Mouse (Mus musculus): ENCODE data around the gene Cmtm7. TPM values are rescaled to one million over a fixed set of nuclear protein-coding genes. Genes with fewer than 3 reads are reported as not detected.

Cmtm7 gene
- total and polyA plus RNA-seq, 2 experiments from 2014 or later = 89.6 to 145 TPM

- WGBS = 71% methylated on average over 2 of the region's 2 CpGs
- Histone ChIP-seq H3K9ac (replicated peaks; ENCODE audit: low read depth, low read length) (no peak overlapping the region), H3K27me3 (ENCODE audit: control insufficient read depth, insufficient read depth, low read length) (no peaks in the 10 kb centered on the region), H3K4me3 (ENCODE audit: low read depth, low read length) (no peak overlapping the region), H3K27ac (ENCODE audit: low read depth) (peak overlapping the region; percentile 69; the same call in 1 of the 2 replicates), H3K36me3 (replicated peaks; ENCODE audit: control insufficient read depth, insufficient read depth, low read length) (peaks cover 38% of the 10 kb centered on the region), H3K4me1 (ENCODE audit: control insufficient read depth, insufficient read depth) (peaks cover 8% of the 10 kb centered on the region), H3K4me2 (ENCODE audit: low read depth, low read length) (no peak overlapping the region), H3K9me3 (replicated peaks; ENCODE audit: control insufficient read depth, low read length) (no peaks in the 10 kb centered on the region)
- DNase-seq (ENCODE audit: low spot score) = no peak
- no peak for ATAC-seq (ENCODE audit: insufficient read depth, low read depth)
- no peak for TF ChIP-seq EP300 (IDR thresholded peaks at IDR 0.05; ENCODE audit: low read depth)
- TF ChIP-seq CTCF (IDR thresholded peaks at IDR 0.05; ENCODE audit: low read depth) = no peak
Observed at GRCm38 (mm10) chr9:114742731-114743130, 38.9 kb downstream of the Cmtm7 start.

GRCm38 (mm10) chr9:114740336-114740735 lies 41.3 kb downstream of the Cmtm7 start:
- WGBS = 81% methylated on average over 9 of the region's 9 CpGs
- Histone ChIP-seq H3K4me1 (ENCODE audit: control insufficient read depth, insufficient read depth) (peaks cover 22% of the 10 kb centered on the region), H3K36me3 (replicated peaks; ENCODE audit: control insufficient read depth, insufficient read depth, low read length) (peaks cover 20% of the 10 kb centered on the region), H3K9me3 (replicated peaks; ENCODE audit: control insufficient read depth, low read length) (no peaks in the 10 kb centered on the region), H3K9ac (replicated peaks; ENCODE audit: low read depth, low read length) (no peak overlapping the region), H3K27ac (ENCODE audit: low read depth) (no peak overlapping the region), H3K4me3 (ENCODE audit: low read depth, low read length) (no peak overlapping the region), H3K4me2 (ENCODE audit: low read depth, low read length) (no peak overlapping the region), H3K27me3 (ENCODE audit: control insufficient read depth, insufficient read depth, low read length) (no peaks in the 10 kb centered on the region)
- TF ChIP-seq EP300 (IDR thresholded peaks at IDR 0.05; ENCODE audit: low read depth) = no peak
- TF ChIP-seq CTCF (IDR thresholded peaks at IDR 0.05; ENCODE audit: low read depth) = no peak
- no peak for DNase-seq (ENCODE audit: low spot score)
- no peak for ATAC-seq (ENCODE audit: insufficient read depth, low read depth)

GRCm38 (mm10) chr9:114736442-114736841 lies 45.2 kb downstream of the Cmtm7 start:
- peak; percentile 84 for DNase-seq (ENCODE audit: low spot score)
- 9% methylated on average over 11 of the region's 11 CpGs for WGBS

DNA sequence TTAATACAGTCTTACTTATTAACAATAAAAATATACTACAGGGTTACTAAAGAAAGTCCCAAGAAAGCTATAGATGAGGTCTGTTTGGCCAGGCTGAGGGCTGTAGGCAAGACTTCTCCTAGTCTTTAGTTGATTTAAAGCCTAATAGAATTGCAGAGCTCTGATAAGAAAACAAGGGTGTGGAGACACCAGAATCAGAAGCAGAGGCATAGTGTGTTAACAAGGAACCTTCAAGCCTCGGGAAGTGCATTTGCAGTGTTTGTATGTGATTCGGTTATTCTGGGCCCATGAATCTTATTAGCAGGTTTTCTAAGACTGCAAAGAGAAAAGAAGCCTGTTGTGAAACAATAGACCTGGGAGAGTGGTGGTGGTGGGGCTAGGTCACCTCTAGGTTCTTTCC lies 48.4 kb downstream of the Cmtm7 start:
- no peak for ATAC-seq (ENCODE audit: insufficient read depth, low read depth)
- no peak overlapping the region for H3K4me3 ChIP-seq (ENCODE audit: low read depth, low read length)
- WGBS = 37% methylated on average over 2 of the region's 2 CpGs

More at GRCm38 (mm10) chr9:114736442-114736841, 45.2 kb downstream of the Cmtm7 start:
- peak; percentile 86 for ATAC-seq (ENCODE audit: insufficient read depth, low read depth)
- Histone ChIP-seq H3K4me1 (ENCODE audit: control insufficient read depth, insufficient read depth) (peaks cover 40% of the 10 kb centered on the region), H3K27me3 (ENCODE audit: control insufficient read depth, insufficient read depth, low read length) (no peaks in the 10 kb centered on the region), H3K27ac (ENCODE audit: low read depth) (peak overlapping the region; percentile 80), H3K4me3 (ENCODE audit: low read depth, low read length) (no peak overlapping the region), H3K9me3 (replicated peaks; ENCODE audit: control insufficient read depth, low read length) (no peaks in the 10 kb centered on the region), H3K4me2 (ENCODE audit: low read depth, low read length) (peak overlapping the region; percentile 24), H3K36me3 (replicated peaks; ENCODE audit: control insufficient read depth, insufficient read depth, low read length) (peaks cover 20% of the 10 kb centered on the region), H3K9ac (replicated peaks; ENCODE audit: low read depth, low read length) (no peak overlapping the region)
- TF ChIP-seq CTCF (IDR thresholded peaks at IDR 0.05; ENCODE audit: low read depth) (no peak), EP300 (IDR thresholded peaks at IDR 0.05; ENCODE audit: low read depth) (0 out of 2 replicates have a peak, but pooled peaks have one; percentile 38)

DNA sequence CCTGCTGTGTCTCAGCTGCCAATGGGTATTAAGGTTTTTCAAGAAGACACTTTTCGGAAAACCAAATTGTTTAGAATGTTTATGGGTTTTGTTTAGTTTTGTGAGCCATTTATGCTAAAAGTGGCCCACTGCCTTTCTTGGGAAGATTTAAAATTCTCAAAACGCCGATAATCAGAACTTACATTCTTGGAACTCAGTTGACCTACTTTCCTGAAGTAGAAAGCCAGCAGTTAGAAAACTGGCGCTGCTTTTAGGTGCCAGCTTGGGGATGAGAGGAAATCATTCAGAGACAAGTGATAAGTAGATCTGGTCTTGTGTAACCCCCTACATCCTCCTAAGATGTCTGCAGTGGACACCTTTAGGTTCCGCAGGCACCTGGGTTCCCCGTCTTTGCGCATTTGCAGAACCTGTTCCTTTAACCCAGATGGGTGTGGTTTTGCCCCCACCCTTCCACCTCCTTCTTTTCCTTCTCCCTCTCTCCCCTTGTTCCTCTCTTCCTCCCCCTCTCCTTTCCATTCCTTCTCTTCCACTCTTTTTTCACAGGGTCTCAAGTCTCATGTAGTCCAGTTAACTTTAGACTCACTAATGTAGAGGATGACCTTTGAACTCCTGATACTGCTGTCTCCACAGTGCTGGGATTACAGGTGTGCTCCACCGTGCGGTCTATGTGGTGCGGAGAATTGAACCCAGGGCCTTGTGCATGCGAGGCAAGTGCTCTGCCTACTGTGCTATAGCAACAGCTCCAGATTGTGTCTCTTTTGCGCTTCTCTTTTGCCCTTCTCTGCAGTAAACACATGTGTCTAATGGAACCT lies 49.6 kb downstream of the Cmtm7 start:
- Histone ChIP-seq H3K36me3 (replicated peaks; ENCODE audit: control insufficient read depth, insufficient read depth, low read length) (no peaks in the 10 kb centered on the region), H3K27ac (ENCODE audit: low read depth) (peak overlapping the region; percentile 95), H3K9me3 (replicated peaks; ENCODE audit: control insufficient read depth, low read length) (no peaks in the 10 kb centered on the region), H3K4me2 (ENCODE audit: low read depth, low read length) (peak overlapping the region; percentile 84), H3K27me3 (ENCODE audit: control insufficient read depth, insufficient read depth, low read length) (no peaks in the 10 kb centered on the region), H3K4me3 (ENCODE audit: low read depth, low read length) (peak overlapping the region; percentile 83), H3K4me1 (ENCODE audit: control insufficient read depth, insufficient read depth) (peaks cover 34% of the 10 kb centered on the region), H3K9ac (replicated peaks; ENCODE audit: low read depth, low read length) (peak overlapping the region; percentile 83)
- no peak for TF ChIP-seq CTCF (IDR thresholded peaks at IDR 0.05; ENCODE audit: low read depth)
- no peak for TF ChIP-seq EP300 (IDR thresholded peaks at IDR 0.05; ENCODE audit: low read depth)
- DNase-seq (ENCODE audit: low spot score) (no peak), ATAC-seq (ENCODE audit: insufficient read depth, low read depth) (no peak)
- WGBS = 60% methylated on average over 12 of the region's 12 CpGs

More for the DNA sequence above, 48.4 kb downstream of the Cmtm7 start:
- H3K4me2 ChIP-seq (ENCODE audit: low read depth, low read length) = peak overlapping the region; percentile 14; the same call in 1 of the 2 replicates
- DNase-seq (ENCODE audit: low spot score) = no peak
- no peaks in the 10 kb centered on the region for H3K27me3 ChIP-seq (ENCODE audit: control insufficient read depth, insufficient read depth, low read length)
- no peak overlapping the region for H3K9ac ChIP-seq (replicated peaks; ENCODE audit: low read depth, low read length)
- peak overlapping the region; percentile 54; the same call in 1 of the 2 replicates for H3K27ac ChIP-seq (ENCODE audit: low read depth)
- H3K9me3 ChIP-seq (replicated peaks; ENCODE audit: control insufficient read depth, low read length) = no peaks in the 10 kb centered on the region
- peaks cover 40% of the 10 kb centered on the region for H3K4me1 ChIP-seq (ENCODE audit: control insufficient read depth, insufficient read depth)
- TF ChIP-seq EP300 (IDR thresholded peaks at IDR 0.05; ENCODE audit: low read depth) (no peak), CTCF (IDR thresholded peaks at IDR 0.05; ENCODE audit: low read depth) (no peak)
- no peaks in the 10 kb centered on the region; the same call in 1 of the 2 replicates for H3K36me3 ChIP-seq (replicated peaks; ENCODE audit: control insufficient read depth, insufficient read depth, low read length)

Data from heart, postnatal 0 days (tissue).